Mouse (Mus musculus) heart, adult 2 months (tissue): ENCODE measurements around the gene Hoxc8.

Experiments
- CTCF ChIP-seq: fragments of 200-600 bp; IDR thresholded peaks from 2 replicates; pipeline ENCODE4 v1.8.1; 2022; ENCODE audit warnings: antibody characterized with exemption, mild to moderate bottlenecking, moderate library complexity
- EP300 ChIP-seq: fragments of 200-500 bp; IDR thresholded peaks from 2 replicates; pipeline ENCODE4 v1.6.1; 2011; ENCODE audit warnings: low read depth, low read length, control low read depth; ENCODE audit not compliant: insufficient read depth
- POLR2A ChIP-seq: fragments of 200-500 bp; IDR thresholded peaks from 2 replicates; pipeline ENCODE4 v1.6.1; 2011; ENCODE audit warnings: mild to moderate bottlenecking, low read depth, low read length, control low read depth; ENCODE audit not compliant: insufficient read depth

DNA sequence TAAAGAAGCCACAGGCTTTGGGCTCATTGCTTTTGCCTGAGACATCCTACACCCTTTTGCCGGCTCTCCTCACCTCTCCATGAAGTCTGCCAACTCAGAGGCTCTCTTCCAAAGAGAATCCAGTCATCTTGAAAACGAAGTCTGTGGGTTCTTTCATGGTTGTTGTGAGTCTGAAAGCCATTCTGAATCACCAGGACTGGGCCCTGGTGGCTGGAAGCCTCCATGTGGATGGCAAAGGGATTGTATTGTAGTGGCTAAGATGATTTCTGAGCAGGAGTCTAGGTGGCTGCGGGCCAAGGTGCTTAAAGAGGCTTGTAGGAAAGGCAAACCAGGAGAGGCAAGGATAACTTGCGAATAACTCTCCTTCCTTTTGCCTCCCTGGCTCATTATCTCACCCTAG lies 11.7 kb downstream of the Hoxc8 start:
- TF ChIP-seq CTCF (no peak), POLR2A (no peak), EP300 (no peak)
